Mouse (Mus musculus) MEL (cell line): ENCODE measurements at regions not wholly inside any gene's neighbourhood (a gene's known extent, or its start where the extent isn't known, plus 50 kb on each side); places are given as distances from the start of the nearest gene placed in this dataset.

Experiments used
- DNase-seq: peaks from one replicate; pipeline ENCODE4 v3.0.0; 2011; ENCODE audit warnings: low read depth, low spot score
- H3K27ac ChIP-seq: 2 replicates; pipeline ENCODE4 v1.5.1; 2012; ENCODE audit warnings: low read depth, mild to moderate bottlenecking, control low read depth, low read length, moderate library complexity; ENCODE audit not compliant: control insufficient read depth
- H3K27me3 ChIP-seq, 2 experiments: fragments of 150-350 bp in 1 of 2; sonication (generic) in 1 of 2; 2 replicates each; pipeline ENCODE4 v1.6.1; 2012; ENCODE audit warnings: low read length in 2 of 2, mild to moderate bottlenecking in 2 of 2, improper control_type of control experiment in 1 of 2, moderate library complexity in 1 of 2; ENCODE audit not compliant: insufficient read depth in 2 of 2, control insufficient read depth in 1 of 2
- H3K36me3 ChIP-seq, 2 experiments: 2 replicates each; pipeline ENCODE4 v1.6.1; 2012 to 2014; ENCODE audit warnings: low read length in 2 of 2, improper control_type of control experiment in 1 of 2, inconsistent platforms in 1 of 2, mild to moderate bottlenecking in 1 of 2; ENCODE audit not compliant: insufficient read depth in 2 of 2, control insufficient read depth in 1 of 2
- H3K4me1 ChIP-seq, 2 experiments: fragments of 150-350 bp in 1 of 2; sonication (generic) in 1 of 2; 2 replicates each; pipeline ENCODE4 v1.6.1; 2012; ENCODE audit warnings: low read length in 2 of 2, improper control_type of control experiment in 1 of 2, mild to moderate bottlenecking in 1 of 2; ENCODE audit not compliant: insufficient read depth in 2 of 2, control insufficient read depth in 1 of 2
- H3K4me3 ChIP-seq, 2 experiments: fragments of 150-350 bp in 1 of 2; sonication (generic) in 1 of 2; 2 replicates each; pipeline ENCODE4 v1.5.1; 2012; ENCODE audit warnings: low read depth in 2 of 2, low read length in 2 of 2, mild to moderate bottlenecking in 2 of 2, moderate library complexity in 2 of 2, control low read depth in 1 of 2, improper control_type of control experiment in 1 of 2; ENCODE audit not compliant: control insufficient read depth in 1 of 2, insufficient read depth in 1 of 2
- H3K79me2 ChIP-seq: 2 replicates; pipeline ENCODE4 v1.6.1; 2012; ENCODE audit warnings: mild to moderate bottlenecking, low read length, moderate library complexity; ENCODE audit not compliant: control insufficient read depth, poor library complexity, insufficient read depth
- H3K9ac ChIP-seq: 2 replicates; pipeline ENCODE4 v1.6.1; 2012; ENCODE audit warnings: low read depth, mild to moderate bottlenecking, control low read depth, low read length, moderate library complexity; ENCODE audit not compliant: control insufficient read depth, poor library complexity, severe bottlenecking
- H3K9me3 ChIP-seq: fragments of 150-350 bp; sonication (generic); replicated peaks from 2 replicates; pipeline ENCODE4 v1.6.1; 2012; ENCODE audit warnings: mild to moderate bottlenecking, low read length, improper control_type of control experiment, moderate library complexity; ENCODE audit not compliant: insufficient read depth
- CHD1 ChIP-seq: IDR thresholded peaks from 2 replicates; pipeline ENCODE4 v1.6.1; 2012; ENCODE audit warnings: low read depth, mild to moderate bottlenecking, inconsistent platforms, low read length, improper control_type of control experiment
- CHD2 ChIP-seq: IDR thresholded peaks from 2 replicates; pipeline ENCODE4 v1.6.1; 2011; ENCODE audit warnings: low read length, improper control_type of control experiment
- CTCF ChIP-seq, 3 experiments: IDR thresholded peaks in 2 of 3; conservative IDR thresholded peaks in 1 of 3; 2 replicates each; pipeline ENCODE4 v1.5.1; 2011 to 2012; ENCODE audit warnings: low read length in 3 of 3, low read depth in 2 of 3, mild to moderate bottlenecking in 2 of 3, improper control_type of control experiment in 1 of 3, inconsistent platforms in 1 of 3, mixed read lengths in 1 of 3, moderate library complexity in 1 of 3; ENCODE audit not compliant: control insufficient read depth in 1 of 3, insufficient read depth in 1 of 3, poor library complexity in 1 of 3, severe bottlenecking in 1 of 3
- ELF1 ChIP-seq: IDR thresholded peaks from 2 replicates; pipeline ENCODE4 v1.6.1; 2014; ENCODE audit warnings: low read depth, mild to moderate bottlenecking, inconsistent platforms, low read length, improper control_type of control experiment, moderate library complexity
- EP300 ChIP-seq, 2 experiments: IDR thresholded peaks; 2 replicates each; pipeline ENCODE4 v1.6.1; 2011; ENCODE audit warnings: improper control_type of control experiment in 2 of 2, low read length in 2 of 2, low read depth in 1 of 2, mild to moderate bottlenecking in 1 of 2
- ETS1 ChIP-seq: IDR thresholded peaks from 2 replicates; pipeline ENCODE4 v1.6.1; 2012; ENCODE audit warnings: low read depth, mild to moderate bottlenecking, inconsistent platforms, low read length, improper control_type of control experiment, moderate library complexity
- HCFC1 ChIP-seq: IDR thresholded peaks from 2 replicates; pipeline ENCODE4 v1.6.1; 2012; ENCODE audit warnings: low read depth, mild to moderate bottlenecking, inconsistent platforms, low read length, improper control_type of control experiment, moderate library complexity
- KAT2A ChIP-seq: conservative IDR thresholded peaks from 2 replicates; pipeline ENCODE4 v1.6.1; 2012; ENCODE audit warnings: low read depth, low read length, improper control_type of control experiment, inconsistent platforms
- MAFK ChIP-seq: IDR thresholded peaks from 2 replicates; pipeline ENCODE4 v1.6.1; 2011; ENCODE audit warnings: low read depth, mild to moderate bottlenecking, low read length, improper control_type of control experiment, borderline replicate concordance
- MAX ChIP-seq: IDR thresholded peaks from 2 replicates; pipeline ENCODE4 v1.6.1; 2011; ENCODE audit warnings: low read length, improper control_type of control experiment
- MAZ ChIP-seq: IDR thresholded peaks from 2 replicates; pipeline ENCODE4 v1.6.1; 2012; ENCODE audit warnings: low read depth, mild to moderate bottlenecking, inconsistent platforms, low read length, improper control_type of control experiment
- MEF2A ChIP-seq: IDR thresholded peaks from 2 replicates; pipeline ENCODE4 v1.6.1; 2014; ENCODE audit warnings: low read depth, mild to moderate bottlenecking, inconsistent platforms, low read length, improper control_type of control experiment; ENCODE audit not compliant: poor library complexity, insufficient replicate concordance, severe bottlenecking; ENCODE audit errors: extremely low read depth
- MXI1 ChIP-seq: IDR thresholded peaks from 2 replicates; pipeline ENCODE4 v1.6.1; 2011; ENCODE audit warnings: mild to moderate bottlenecking, low read depth, low read length, improper control_type of control experiment
- MYB ChIP-seq: IDR thresholded peaks from 2 replicates; pipeline ENCODE4 v1.6.1; 2011; ENCODE audit warnings: mild to moderate bottlenecking, low read depth, low read length, improper control_type of control experiment
- MYC ChIP-seq: IDR thresholded peaks from 2 replicates; pipeline ENCODE4 v1.6.1; 2011; ENCODE audit warnings: low read depth, mild to moderate bottlenecking, low read length, improper control_type of control experiment, moderate library complexity
- NELFE ChIP-seq: IDR thresholded peaks from 2 replicates; pipeline ENCODE4 v1.6.1; 2011; ENCODE audit warnings: low read depth, low read length, improper control_type of control experiment
- POLR2AphosphoS5 ChIP-seq: IDR thresholded peaks from 2 replicates; pipeline ENCODE4 v1.6.1; 2012; ENCODE audit warnings: low read depth, borderline replicate concordance, mild to moderate bottlenecking, inconsistent platforms, low read length, moderate library complexity, mixed read lengths
- RCOR1 ChIP-seq: IDR thresholded peaks from 2 replicates; pipeline ENCODE4 v1.6.1; 2012; ENCODE audit warnings: low read depth, mild to moderate bottlenecking, inconsistent platforms, low read length, improper control_type of control experiment
- SIN3A ChIP-seq: IDR thresholded peaks from 2 replicates; pipeline ENCODE4 v1.6.1; 2012; ENCODE audit warnings: low read length, improper control_type of control experiment, inconsistent platforms
- TAL1 ChIP-seq: IDR thresholded peaks from 2 replicates; pipeline ENCODE4 v1.6.1; 2012; ENCODE audit warnings: mild to moderate bottlenecking, inconsistent platforms, low read length, moderate library complexity, mixed read lengths
- TBP ChIP-seq: IDR thresholded peaks from 2 replicates; pipeline ENCODE4 v1.8.0; 2011; ENCODE audit warnings: low read depth, low read length, improper control_type of control experiment
- TCF12 ChIP-seq: IDR thresholded peaks from 2 replicates; pipeline ENCODE4 v1.6.1; 2014; ENCODE audit warnings: low read depth, mild to moderate bottlenecking, inconsistent platforms, low read length, improper control_type of control experiment, moderate library complexity
- UBTF ChIP-seq: IDR thresholded peaks from 2 replicates; pipeline ENCODE4 v1.6.1; 2012; ENCODE audit warnings: low read depth, mild to moderate bottlenecking, inconsistent platforms, low read length, improper control_type of control experiment, moderate library complexity, borderline replicate concordance; ENCODE audit not compliant: insufficient read depth
- USF2 ChIP-seq, 2 experiments: IDR thresholded peaks; 2 replicates each; pipeline ENCODE4 v1.6.1; 2011 to 2012; ENCODE audit warnings: improper control_type of control experiment in 2 of 2, low read length in 2 of 2, borderline replicate concordance in 1 of 2, inconsistent platforms in 1 of 2, low read depth in 1 of 2, mild to moderate bottlenecking in 1 of 2; ENCODE audit not compliant: insufficient read depth in 1 of 2
- ZC3H11A ChIP-seq: IDR thresholded peaks from 2 replicates; pipeline ENCODE4 v1.6.1; 2012; ENCODE audit warnings: low read depth, mild to moderate bottlenecking, inconsistent platforms, low read length, improper control_type of control experiment
- ZKSCAN1 ChIP-seq: IDR thresholded peaks from 2 replicates; pipeline ENCODE4 v1.6.1; 2012; ENCODE audit warnings: low read depth, mild to moderate bottlenecking, inconsistent platforms, low read length, improper control_type of control experiment, moderate library complexity
- ZMIZ1 ChIP-seq: IDR thresholded peaks from 2 replicates; pipeline ENCODE4 v1.6.1; 2012; ENCODE audit warnings: low read depth, mild to moderate bottlenecking, inconsistent platforms, low read length, improper control_type of control experiment, moderate library complexity
- ZNF384 ChIP-seq: IDR thresholded peaks from 2 replicates; pipeline ENCODE4 v1.6.1; 2012; ENCODE audit warnings: low read depth, mild to moderate bottlenecking, inconsistent platforms, low read length, improper control_type of control experiment

GRCm38 (mm10) chr12:25453356-25453755 is 356.4 kb upstream of the Id2 start:
- TF ChIP-seq TBP: no peak
- no peak for TF ChIP-seq CTCF (IDR thresholded peaks at IDR 0.05 in 2 of 3, conservative IDR thresholded peaks at IDR 0.05 in 1 of 3; ENCODE audit: control insufficient read depth in 1 of 3, insufficient read depth in 1 of 3, low read depth in 2 of 3, low read length in 3 of 3, poor library complexity in 1 of 3, severe bottlenecking in 1 of 3)
- no peak for TF ChIP-seq SIN3A
- no peak for TF ChIP-seq ZKSCAN1
- TF ChIP-seq MAFK: no peak
- TF ChIP-seq RCOR1: no peak
- TF ChIP-seq ZNF384: no peak
- no peak for TF ChIP-seq MAZ
- TF ChIP-seq CHD1: no peak
- no peak for TF ChIP-seq KAT2A
- no peak for TF ChIP-seq HCFC1
- no peak for TF ChIP-seq MAX
- TF ChIP-seq NELFE: no peak
- no peak for TF ChIP-seq TCF12
- no peak for TF ChIP-seq TAL1
- TF ChIP-seq POLR2AphosphoS5: no peak
- no peak overlapping the region for H3K9ac ChIP-seq
- H3K4me1 ChIP-seq: no peaks in the 10 kb centered on the region
- H3K36me3 ChIP-seq: no peaks in the 10 kb centered on the region
- DNase-seq: no peak
- H3K9me3 ChIP-seq: no peaks in the 10 kb centered on the region
- no peaks in the 10 kb centered on the region for H3K27me3 ChIP-seq
- H3K27ac ChIP-seq: no peak overlapping the region
- H3K79me2 ChIP-seq: no peaks in the 10 kb centered on the region
- no peak overlapping the region for H3K4me3 ChIP-seq

GRCm38 (mm10) chr12:25451156-25451555 is 354.2 kb upstream of the Id2 start:
- no peak overlapping the region for H3K9ac ChIP-seq
- H3K4me1 ChIP-seq: no peaks in the 10 kb centered on the region
- no peaks in the 10 kb centered on the region for H3K9me3 ChIP-seq
- H3K27ac ChIP-seq: no peak overlapping the region
- DNase-seq: no peak
- no peaks in the 10 kb centered on the region for H3K36me3 ChIP-seq
- TF ChIP-seq ELF1 (no peak), MAFK (no peak), RCOR1 (no peak), MEF2A (no peak), MYB (no peak), MAX (no peak), TAL1 (no peak), EP300 (IDR thresholded peaks at IDR 0.05; ENCODE audit: low read depth in 1 of 2, low read length in 2 of 2) (no peak), USF2 (IDR thresholded peaks at IDR 0.05; ENCODE audit: borderline replicate concordance in 1 of 2, insufficient read depth in 1 of 2, low read depth in 1 of 2, low read length in 2 of 2) (no peak), SIN3A (no peak), MXI1 (no peak), CHD2 (no peak), ZC3H11A (no peak), UBTF (no peak), ZMIZ1 (no peak), MYC (no peak), ETS1 (no peak), MAZ (no peak), POLR2AphosphoS5 (no peak), KAT2A (no peak)
- H3K4me3 ChIP-seq: no peak overlapping the region
- H3K79me2 ChIP-seq: no peaks in the 10 kb centered on the region
- no peaks in the 10 kb centered on the region for H3K27me3 ChIP-seq
